Mouse (Mus musculus) myocyte (in vitro differentiated cells): Measurements from ENCODE around the gene Ankrd55.

Experiments used
- POLR2A ChIP-seq: IDR thresholded peaks from one replicate; pipeline ENCODE4 v1.6.1; 2011; ENCODE audit warnings: low read depth, mild to moderate bottlenecking, control low read depth, moderate library complexity; ENCODE audit not compliant: insufficient read length
- TCF3 ChIP-seq: IDR thresholded peaks from one replicate; pipeline ENCODE4 v1.6.1; 2011; ENCODE audit warnings: low read depth, control low read depth; ENCODE audit not compliant: insufficient read length

- TF ChIP-seq POLR2A (no peak), TCF3 (no peak)
Measured at GRCm38 (mm10) chr13:112408701-112409100, 120.5 kb downstream of the Ankrd55 start.
